Comparison of ENCODE assay signal across 12 mouse cellular contexts in genomic region chr16:34329431-34329873, GRCm38 (mm10).
DNase-seq lines count a peak whose midpoint lies in the region; ATAC-seq and TF ChIP-seq lines count a peak whose summit lies in the region.
"Had no signal": no experiment of that assay in that cellular context is flagged by ENCODE, and none has a peak within 500 bp of the region (broad histone marks: within the 10 kb centered on the region; RNA-seq: fewer than 3 reads in every experiment).

No protein-coding gene starts in this region.

- H3K27ac ChIP-seq in limb, embryonic 13.5 days = no peak overlapping the region
- no peak overlapping the region for H3K27ac ChIP-seq in limb, embryonic 10.5 days
- 0 out of 2 replicates have a peak overlapping the region, but pooled peaks have one; percentile 29 for H3K27ac ChIP-seq in neural tube, embryonic 14.5 days (ENCODE audit: low read depth, low read length)
- H3K27ac ChIP-seq in lung, postnatal 0 days (ENCODE audit: low read length) = no peak overlapping the region

- ATAC-seq in limb, embryonic 13.5 days (ENCODE audit: low FRiP score, low read depth) = peak; percentile 49; the same call in 1 of the 2 replicates
- ATAC-seq in neural tube, embryonic 14.5 days (ENCODE audit: low read depth) = peak; percentile 66; the same call in 1 of the 2 replicates
- no peak for ATAC-seq in megakaryocyte progenitor cell, adult 5-6 weeks (replicated peaks; ENCODE audit: poor library complexity)
- no peak for ATAC-seq in lung, postnatal 0 days

- H3K4me2 ChIP-seq in limb, embryonic 13.5 days (replicated peaks) = peak overlapping the region; percentile 14; the same call in 1 of the 2 replicates
- H3K4me2 ChIP-seq in neural tube, embryonic 14.5 days (ENCODE audit: low read depth, low read length) = peak overlapping the region; percentile 9; the same call in 1 of the 2 replicates
- no peak overlapping the region for H3K4me2 ChIP-seq in lung, postnatal 0 days (replicated peaks; ENCODE audit: low read depth, low read length)

- no peak for TF ChIP-seq CTCF in lung, postnatal 0 days (IDR thresholded peaks at IDR 0.05)

- intact Hi-C loops in heart, postnatal 25 days (cut with DNase I) = no loop called here

- H3K36me3 ChIP-seq in limb, embryonic 13.5 days = 0 out of 2 replicates have a peak, but pooled peaks cover 9% of the 10 kb centered on the region
- H3K36me3 ChIP-seq in limb, embryonic 10.5 days = peaks cover 9% of the 10 kb centered on the region
- no peaks in the 10 kb centered on the region for H3K36me3 ChIP-seq in neural tube, embryonic 14.5 days (ENCODE audit: control insufficient read depth, insufficient read depth, low read length)
- H3K36me3 ChIP-seq in lung, postnatal 0 days (ENCODE audit: insufficient read depth, low read length) = no peaks in the 10 kb centered on the region

- no peak overlapping the region for H3K9ac ChIP-seq in limb, embryonic 13.5 days
- no peak overlapping the region for H3K9ac ChIP-seq in neural tube, embryonic 14.5 days (replicated peaks; ENCODE audit: low read depth, low read length)
- no peak overlapping the region for H3K9ac ChIP-seq in lung, postnatal 0 days (replicated peaks; ENCODE audit: low read depth)

- TF ChIP-seq EP300 in lung, postnatal 0 days (IDR thresholded peaks at IDR 0.05) = no peak

- peak; percentile 83 for DNase-seq in heart, adult 11 months
- DNase-seq in heart, postnatal 25 days (ENCODE audit: low spot score) = no peak
- no peak for DNase-seq in limb, embryonic 10.5 days (ENCODE audit: low spot score)
- DNase-seq in cerebellum, postnatal 25 days = peak; percentile 70 to 79
- no peak for DNase-seq in lung, postnatal 0 days (ENCODE audit: low spot score)
- DNase-seq: B cell, adult 2 months; layer of hippocampus, postnatal 36 days; lung, postnatal 14 days had no signal

- no peaks in the 10 kb centered on the region for H3K27me3 ChIP-seq in limb, embryonic 13.5 days
- no peaks in the 10 kb centered on the region for H3K27me3 ChIP-seq in limb, embryonic 10.5 days (ENCODE audit: low read depth, poor library complexity, severe bottlenecking)
- no peaks in the 10 kb centered on the region for H3K27me3 ChIP-seq in neural tube, embryonic 14.5 days (ENCODE audit: control insufficient read depth, insufficient read depth, low read length)
- H3K27me3 ChIP-seq in lung, postnatal 0 days (replicated peaks; ENCODE audit: insufficient read depth, low read length) = no peaks in the 10 kb centered on the region

- H3K4me3 ChIP-seq in limb, embryonic 13.5 days = no peak overlapping the region
- H3K4me3 ChIP-seq in limb, embryonic 10.5 days = no peak overlapping the region
- H3K4me3 ChIP-seq in neural tube, embryonic 14.5 days (ENCODE audit: low read depth, low read length) = no peak overlapping the region
- H3K4me3 ChIP-seq in lung, postnatal 0 days (ENCODE audit: low read depth, low read length) = no peak overlapping the region
- H3K4me3 ChIP-seq: erythroblast, embryonic 14.5 days had no signal

- no peaks in the 10 kb centered on the region for H3K9me3 ChIP-seq in limb, embryonic 13.5 days
- no peaks in the 10 kb centered on the region for H3K9me3 ChIP-seq in limb, embryonic 10.5 days (replicated peaks)
- H3K9me3 ChIP-seq in neural tube, embryonic 14.5 days (ENCODE audit: control insufficient read depth, low read length) = no peaks in the 10 kb centered on the region
- no peaks in the 10 kb centered on the region for H3K9me3 ChIP-seq in lung, postnatal 0 days (ENCODE audit: low read length)

- peaks cover 30% of the 10 kb centered on the region for H3K4me1 ChIP-seq in limb, embryonic 13.5 days
- H3K4me1 ChIP-seq in limb, embryonic 10.5 days = peaks cover 7% of the 10 kb centered on the region
- peaks cover 14% of the 10 kb centered on the region; the same call in 1 of the 2 replicates for H3K4me1 ChIP-seq in neural tube, embryonic 14.5 days (ENCODE audit: control insufficient read depth, insufficient read depth, low read length)
- H3K4me1 ChIP-seq in lung, postnatal 0 days (ENCODE audit: insufficient read depth, low read depth, low read length) = peaks cover 6% of the 10 kb centered on the region; the same call in 1 of the 2 replicates

- WGBS in limb, embryonic 13.5 days = 32% methylated on average over 12 of the region's 12 CpGs
- WGBS in limb, embryonic 10.5 days = 69% methylated on average over 12 of the region's 12 CpGs
- WGBS in neural tube, embryonic 14.5 days = 31% methylated on average over 12 of the region's 12 CpGs
- WGBS in lung, postnatal 0 days = 47% methylated on average over 12 of the region's 12 CpGs

Comparison
In these comparisons a context has a peak if more than half of its experiments do, and no peak if none do; other contexts are left out.
1. DNase-seq: peak in heart, adult 11 months (single experiment) and cerebellum, postnatal 25 days (2 of 2); none in heart, postnatal 25 days (single experiment), limb, embryonic 10.5 days (single experiment) and lung, postnatal 0 days (single experiment).
2. ATAC-seq: peak in limb, embryonic 13.5 days (single experiment) and neural tube, embryonic 14.5 days (single experiment); none in megakaryocyte progenitor cell, adult 5-6 weeks (single experiment) and lung, postnatal 0 days (single experiment).